Mouse (Mus musculus): ENCODE measurements around the gene Chpf.

DNA sequence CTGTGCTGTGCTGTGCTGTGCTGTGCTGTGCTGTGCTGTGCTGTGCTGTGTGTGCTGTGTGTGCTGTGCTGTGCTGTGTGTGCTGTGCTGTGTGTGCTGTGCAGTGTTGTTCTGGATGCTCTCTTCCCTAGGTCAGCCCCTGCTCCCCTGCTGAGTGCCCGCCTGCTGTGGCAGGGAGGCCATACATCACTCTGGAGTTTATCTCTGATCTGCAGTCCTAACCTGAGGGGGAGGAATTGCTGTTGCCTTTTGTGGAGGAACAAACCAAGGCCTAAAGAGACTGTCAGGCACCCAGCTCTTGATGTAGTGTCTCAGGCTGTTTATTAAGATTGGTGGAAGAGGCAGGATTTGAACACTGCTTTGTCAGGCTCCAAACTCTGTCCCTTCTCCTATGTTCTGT, 16.5 kb downstream of the Chpf start:
- TF ChIP-seq POLR2A (IDR thresholded peaks at IDR 0.05; ENCODE audit: insufficient read depth, low read length) (no peak), CTCF (IDR thresholded peaks at IDR 0.05; ENCODE audit: low read depth, low read length) (no peak), EP300 (IDR thresholded peaks at IDR 0.05; ENCODE audit: insufficient read depth, low read depth, low read length) (no peak)

Measured in ES-Bruce4 (cell line).